Mouse (Mus musculus) urinary bladder, postnatal 4 days (tissue): ENCODE measurements around the gene Ncdn.

ENCODE experiments used
- DNase-seq, 2 experiments: peaks; one replicate each; pipeline ENCODE4 v3.0.0; 2021 to 2022; ENCODE audit warnings: low spot score in 2 of 2

The Ncdn gene

DNA sequence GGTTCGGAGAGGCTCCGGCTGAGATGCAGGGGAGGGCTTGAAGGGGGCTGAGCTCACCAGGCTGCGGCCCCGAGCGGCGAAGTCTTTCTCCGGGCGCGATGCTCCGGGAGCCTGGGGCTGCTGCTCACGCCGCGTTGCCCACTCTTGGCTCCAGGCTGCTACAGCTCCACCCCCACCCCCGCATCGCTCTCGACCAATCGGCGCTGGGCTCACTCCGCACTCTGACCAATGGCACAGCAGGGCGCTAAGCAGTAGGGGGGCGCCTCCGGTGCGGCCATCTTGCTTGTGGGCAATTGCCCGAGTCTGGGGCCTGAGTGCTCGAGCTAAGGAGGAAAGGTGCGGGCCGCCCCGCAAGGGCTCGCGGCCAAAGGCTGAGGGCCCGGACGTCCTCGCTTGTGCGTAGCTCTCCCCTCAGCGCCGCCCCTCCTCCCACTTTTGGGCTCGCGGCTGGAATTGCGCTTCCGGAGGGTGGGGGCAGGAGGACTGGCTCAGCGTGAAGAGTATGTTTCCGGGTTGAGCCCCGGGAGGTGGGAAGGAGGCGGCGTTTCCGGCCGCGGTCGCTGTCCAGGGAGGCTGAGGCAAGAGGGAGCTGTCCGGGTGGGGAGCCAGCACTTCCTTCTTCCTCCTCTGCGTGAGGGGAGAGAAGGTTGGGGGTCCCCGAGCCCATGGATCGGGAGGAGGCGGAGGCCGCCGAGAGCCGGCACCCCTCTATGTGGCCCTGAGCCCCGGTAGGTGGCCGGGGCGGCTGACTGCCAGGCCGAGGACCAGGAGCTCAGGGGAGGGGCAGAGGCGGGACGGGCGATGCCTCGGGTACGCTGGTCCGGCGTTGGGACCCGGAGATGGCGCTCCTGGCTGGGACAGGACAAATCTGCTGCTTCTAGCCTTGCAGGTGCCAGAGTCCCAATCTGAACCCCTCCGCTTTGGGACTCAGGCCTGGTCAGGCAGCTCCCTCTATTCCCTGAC lies at the start of gene Ncdn, which contains the start of gene AU040320:
Gene Ncdn, minus strand, starts transcription at position 171 of the 963 bp plus-strand sequence.
Gene AU040320, plus strand, starts transcription at position 277 of the 963 bp plus-strand sequence.
- peak; percentile 96 to 97 for DNase-seq

DNA sequence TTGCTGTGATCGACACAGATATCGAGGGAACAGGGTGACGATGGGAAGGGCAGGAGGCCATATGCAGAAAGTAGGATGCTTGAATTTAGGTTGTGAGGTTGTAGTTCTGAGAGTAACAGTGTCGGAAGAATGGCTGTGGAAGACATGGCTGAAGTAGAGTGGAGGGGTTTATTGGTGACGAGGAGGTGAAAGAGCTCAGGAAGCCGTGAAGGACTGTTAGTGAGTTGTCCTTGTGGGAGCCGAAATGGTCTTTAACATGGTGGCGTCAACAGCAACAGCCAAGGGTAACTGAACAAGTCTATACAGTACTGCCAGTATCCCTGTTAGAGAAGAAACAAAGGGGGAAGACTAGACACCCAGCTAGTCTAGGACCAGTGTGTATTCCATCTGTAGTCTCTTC lies 48.9 kb upstream of the Ncdn start:
- no peak for DNase-seq

DNA sequence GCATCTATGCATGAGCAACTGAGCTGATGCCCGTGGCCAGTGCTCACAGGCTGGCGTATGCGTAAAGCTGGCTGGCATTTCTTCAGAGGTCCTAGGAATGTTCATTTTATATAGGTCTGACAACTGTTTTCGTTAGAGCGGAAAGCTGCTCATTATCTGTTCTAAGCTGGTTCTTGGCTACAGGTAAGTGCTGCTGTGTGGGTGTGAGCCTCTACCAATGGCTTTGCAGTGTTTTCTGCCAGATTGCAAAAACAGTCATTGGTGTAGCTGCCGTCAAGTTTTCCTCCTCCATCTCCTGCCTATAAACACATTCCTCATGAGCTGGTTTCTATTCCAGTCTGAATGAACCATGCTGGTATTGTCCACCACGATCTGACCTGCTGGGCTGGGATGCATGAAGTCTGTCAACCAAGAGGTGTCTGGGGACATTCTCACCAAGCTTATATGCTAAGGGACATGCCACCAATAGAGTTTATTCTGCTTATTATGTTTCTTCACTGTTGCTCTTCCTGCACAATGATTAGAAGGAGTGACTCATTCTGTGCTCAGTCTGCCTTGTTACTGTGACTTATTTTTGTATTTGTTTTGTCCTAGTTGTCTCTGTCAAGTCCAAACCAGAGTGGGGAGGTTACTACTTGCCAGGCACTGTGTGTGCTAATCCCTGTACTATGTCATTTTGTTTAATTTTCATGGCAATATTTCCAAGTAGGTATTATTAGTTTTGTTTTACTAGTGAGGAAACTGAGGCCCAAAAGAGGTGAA lies 39.3 kb upstream of the Ncdn start:
- DNase-seq, result no peak

DNA sequence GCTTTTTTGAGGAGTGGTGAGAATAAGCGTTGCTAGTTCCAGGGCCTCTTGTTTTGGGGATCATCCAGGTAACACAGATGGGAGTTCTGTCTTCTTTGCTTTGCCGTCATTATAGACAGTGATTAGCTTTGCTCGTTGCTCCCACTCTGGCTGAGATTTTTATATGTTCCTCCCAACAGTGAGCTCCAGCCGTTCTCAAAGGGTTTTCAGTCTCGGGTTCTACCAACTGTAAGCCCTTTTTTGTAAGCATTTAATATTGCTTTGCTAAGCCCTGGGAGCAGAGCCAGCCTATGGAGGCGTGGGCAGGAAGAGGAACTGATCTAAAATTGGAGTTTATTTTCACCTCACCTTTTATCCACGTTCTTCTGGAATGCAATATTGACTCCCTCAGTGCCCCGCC lies 29.8 kb upstream of the Ncdn start:
- no peak for DNase-seq

DNA sequence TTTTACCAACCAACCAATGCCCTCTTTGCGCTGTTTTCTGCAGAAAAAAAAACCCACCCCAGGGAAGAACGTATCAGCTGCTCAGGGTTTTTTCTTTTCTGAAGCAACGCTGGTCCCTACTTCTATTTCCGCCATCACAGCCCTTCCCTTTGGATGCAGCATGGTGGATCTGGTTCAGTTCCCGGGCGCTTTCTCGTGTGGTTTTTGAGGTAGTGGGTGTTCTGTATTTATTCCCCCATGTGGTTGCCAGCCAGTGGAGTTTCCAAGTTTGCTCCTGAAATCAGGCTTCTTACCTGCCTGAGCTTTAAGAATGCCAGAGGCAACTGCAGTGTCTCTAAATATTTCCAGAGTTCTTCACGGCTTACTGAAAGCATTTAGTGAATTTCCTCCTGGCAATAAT lies 29.3 kb upstream of the Ncdn start:
- DNase-seq, result no peak

DNA sequence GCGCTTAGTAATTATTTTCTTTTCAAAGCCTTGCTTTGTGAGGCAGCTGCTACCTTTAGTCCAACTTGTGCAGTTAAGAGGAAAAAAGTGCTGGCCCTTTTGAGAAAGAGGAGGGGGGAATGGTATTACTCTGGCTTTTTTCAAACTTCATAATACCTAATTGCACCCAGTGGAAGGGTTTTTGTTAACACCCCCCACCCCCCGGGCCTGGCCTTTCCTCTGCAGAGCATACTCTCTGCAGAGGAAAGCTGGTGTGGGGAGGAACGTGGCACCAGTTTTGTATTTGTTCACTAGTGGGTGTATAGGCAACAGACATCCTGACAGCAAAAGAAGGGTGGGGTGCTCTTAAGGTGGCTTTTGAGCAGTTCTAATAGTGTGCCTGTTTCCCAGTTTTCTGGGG lies 28.6 kb upstream of the Ncdn start:
- DNase-seq, result no peak

DNA sequence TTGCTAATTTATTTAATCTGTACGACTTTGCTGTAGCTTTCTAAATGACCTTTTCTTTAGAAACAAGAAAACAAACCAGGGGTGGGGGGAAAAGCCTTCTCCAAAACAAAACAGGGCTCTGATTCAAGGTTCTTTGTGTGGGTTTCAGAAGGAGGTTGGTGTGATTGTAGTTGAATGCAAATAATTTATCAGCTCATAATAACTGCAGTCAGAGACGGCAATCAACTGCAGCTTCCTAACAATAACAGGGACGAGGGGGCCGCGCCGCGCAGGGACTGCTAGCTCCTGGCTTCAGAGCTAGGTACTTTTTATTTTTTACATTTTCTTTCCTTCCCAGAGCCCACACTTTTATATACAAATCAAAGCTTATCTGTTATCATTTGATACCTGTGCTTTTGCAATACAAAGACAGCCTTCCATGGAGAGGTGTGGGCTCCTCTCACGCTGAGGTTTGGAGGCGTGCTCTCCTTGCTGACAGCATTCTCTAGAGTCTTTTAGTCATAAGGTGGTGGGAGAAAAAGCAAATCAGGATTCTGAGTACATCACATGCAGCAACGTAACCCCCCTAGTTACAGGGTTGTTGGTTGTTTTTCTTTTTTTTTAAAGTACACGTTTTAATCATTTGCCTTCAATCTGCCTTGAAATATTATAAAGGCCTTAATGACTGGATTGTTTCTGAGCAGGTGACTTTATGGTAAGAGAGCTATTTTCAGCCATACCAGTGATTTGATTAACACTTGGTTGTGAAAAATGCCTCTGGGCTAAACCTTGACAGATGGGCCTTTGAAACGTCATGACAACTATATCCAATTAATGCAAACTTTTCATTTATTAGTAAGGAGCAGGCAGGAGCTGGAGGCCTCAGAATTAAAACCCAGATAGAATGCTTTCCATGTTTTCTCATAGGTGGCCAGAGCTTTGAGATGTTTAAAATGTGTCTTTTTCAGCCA lies 26.9 kb upstream of the Ncdn start:
- no peak for DNase-seq

DNA sequence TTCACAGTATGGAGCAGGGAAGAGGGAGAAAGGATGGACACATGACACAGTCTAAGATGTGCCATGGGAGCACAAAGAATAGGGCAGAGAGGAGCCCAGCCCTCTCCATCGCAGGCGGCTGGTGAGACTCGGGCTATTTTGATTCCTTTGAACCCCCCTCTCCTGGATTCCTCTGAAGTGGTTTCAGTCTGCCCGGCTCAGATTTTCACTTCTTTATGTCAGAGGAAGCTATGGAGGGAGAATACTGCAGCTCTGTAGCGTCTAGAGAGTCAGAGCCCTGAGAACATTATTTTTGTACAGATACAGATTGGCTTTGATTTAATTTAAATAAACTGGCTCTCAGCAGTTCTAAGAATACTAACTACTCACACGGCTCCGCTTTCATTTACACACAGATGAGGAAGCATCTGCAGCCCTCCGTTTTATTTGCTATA lies 25.9 kb upstream of the Ncdn start:
- no peak for DNase-seq

DNA sequence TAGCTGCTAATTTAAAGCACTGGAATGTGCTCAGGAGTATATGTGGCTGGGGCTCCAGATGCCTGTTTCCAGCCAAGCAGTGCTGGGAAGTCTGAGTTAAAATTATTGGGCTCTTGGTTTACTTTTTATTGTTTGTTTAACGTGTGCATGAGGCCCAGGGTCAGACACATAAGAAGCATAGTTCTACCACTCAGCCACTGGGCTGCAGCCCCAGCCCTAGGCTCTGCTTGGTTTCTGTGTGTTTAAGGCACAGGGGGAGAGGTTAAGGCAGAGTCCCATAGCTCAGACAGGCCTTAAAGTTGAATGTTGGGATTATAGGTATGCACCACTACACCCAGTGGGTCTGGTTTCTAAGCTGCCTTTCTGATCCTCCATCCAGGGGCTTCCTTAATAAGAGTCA lies 21.9 kb upstream of the Ncdn start:
- no peak for DNase-seq

DNA sequence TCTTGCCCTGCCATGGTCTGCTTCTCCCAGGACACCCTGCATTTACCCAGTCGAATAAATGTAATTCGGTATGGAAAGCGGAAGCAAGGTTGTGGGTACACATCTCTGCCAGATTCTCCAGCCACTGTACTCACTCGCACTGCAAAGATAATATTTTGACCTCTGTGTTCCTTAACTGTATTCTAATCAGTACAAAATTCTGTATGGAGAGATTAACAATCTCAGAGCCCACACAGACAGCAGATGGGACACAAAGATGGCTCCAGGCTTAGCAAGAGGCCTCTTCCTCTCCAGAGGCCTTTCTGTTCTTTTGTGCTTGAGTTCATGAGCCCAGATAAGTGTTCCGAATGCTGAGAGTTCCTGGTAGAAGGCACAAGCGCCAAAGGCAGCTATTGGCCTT lies 20.6 kb upstream of the Ncdn start:
- no peak for DNase-seq

DNA sequence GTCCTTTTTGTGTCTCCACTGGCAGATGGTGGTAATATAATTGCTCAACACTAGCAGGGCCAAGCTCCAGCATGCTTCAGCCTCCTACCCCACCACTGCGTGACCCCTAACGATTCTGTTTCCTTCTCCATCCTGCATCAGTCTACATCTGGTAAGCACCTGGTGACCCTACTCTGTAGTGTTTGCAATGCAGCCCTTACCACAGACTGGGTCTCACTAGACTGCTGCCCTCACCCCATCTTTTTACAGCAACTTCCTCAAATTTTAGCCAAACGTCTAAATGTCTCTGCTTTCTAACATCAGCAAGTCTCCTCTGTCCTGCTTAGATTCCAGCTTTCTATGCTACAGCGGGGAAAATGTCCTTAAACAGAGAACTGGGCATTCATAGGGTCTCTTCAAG lies 17.6 kb upstream of the Ncdn start:
- no peak for DNase-seq

DNA sequence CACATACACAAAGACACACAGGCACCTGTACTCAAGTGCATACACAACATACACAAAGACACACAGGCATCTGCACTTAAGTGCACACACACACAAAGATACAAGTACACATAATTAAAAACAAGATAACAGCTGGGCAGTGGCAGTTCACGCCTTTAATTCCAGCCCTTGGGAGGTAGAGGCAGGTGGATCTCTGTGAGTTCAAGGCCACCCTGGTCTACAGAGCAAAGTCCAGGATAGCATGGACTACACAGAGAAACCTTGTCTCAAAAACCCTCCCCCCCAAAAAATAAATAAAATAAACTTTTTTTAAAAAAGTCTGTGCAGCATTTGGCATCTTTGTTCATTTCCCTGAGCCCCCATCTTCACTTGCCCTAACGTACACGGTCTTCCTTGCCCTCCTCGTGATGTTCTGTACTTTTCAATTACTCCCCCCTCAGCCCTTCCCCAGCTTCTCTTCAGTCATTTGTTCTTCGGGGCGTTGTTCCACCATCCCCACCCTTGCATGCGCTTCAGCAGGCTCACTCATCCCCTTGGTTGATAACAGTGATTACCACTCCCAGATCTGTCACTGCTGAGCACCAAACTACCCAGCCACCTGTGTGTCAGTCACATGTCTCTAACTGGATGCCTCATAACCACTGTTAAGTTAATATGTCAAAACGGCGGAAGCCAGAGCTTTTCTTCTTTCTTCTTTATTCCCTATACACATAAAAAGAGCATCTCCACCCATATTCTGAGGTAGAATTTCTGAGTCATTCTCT lies 16.7 kb upstream of the Ncdn start:
- no peak for DNase-seq

DNA sequence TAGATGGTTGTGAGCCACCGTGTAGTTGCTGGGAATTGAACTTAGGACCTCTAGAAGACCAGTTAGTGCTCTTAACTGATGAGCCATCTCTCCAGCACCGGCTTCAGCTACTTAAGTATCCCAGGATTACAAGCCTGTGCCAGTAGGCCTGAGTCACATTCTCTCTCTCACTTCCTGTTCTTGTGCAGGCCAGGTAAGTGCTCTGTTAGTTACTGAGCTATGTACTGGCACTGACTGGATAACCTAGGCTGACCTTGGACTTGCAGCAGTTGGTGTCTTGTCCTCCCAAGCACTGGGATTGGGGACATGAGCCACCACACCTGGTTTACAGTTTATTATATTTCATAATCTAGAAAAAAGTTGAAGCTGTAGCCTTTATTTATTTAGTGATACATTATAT lies 10.2 kb upstream of the Ncdn start:
- no peak for DNase-seq

DNA sequence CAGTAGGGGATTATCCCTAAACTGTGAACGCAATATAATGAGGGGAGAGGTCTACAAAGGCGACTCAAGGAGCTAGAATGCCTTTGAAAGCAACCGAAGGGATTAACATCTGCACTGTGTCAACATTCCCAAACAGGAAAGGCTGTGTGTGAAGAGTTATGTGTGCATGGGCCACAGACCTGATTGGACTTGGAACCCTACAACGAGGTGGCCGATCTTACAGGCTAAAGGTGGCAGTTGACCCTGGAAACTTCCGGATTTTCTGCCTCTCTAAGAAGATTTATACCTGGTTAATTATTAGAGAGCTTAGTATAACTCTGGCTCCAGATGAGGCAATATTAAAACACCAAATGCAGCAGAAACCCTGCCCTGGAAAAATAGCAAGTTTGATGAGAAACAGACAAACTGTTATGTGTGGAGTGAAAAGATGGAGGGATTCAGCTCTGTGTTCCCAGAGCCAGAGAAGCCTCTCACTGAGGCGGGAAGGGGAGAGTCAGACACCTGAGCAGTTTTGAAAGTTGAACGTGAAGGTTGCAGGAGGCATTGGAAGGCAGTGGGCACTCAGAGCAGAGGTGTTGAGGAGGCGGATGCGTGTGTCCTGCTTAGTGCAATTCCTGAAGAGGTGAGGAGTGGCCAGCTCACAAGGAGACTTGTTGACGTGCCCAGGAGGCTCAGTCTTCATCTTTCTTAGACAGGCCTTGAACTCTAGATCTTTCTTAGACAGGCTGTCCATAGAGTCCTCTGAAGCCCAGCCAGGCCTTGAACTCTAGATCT lies 9.5 kb upstream of the Ncdn start:
- no peak for DNase-seq

DNA sequence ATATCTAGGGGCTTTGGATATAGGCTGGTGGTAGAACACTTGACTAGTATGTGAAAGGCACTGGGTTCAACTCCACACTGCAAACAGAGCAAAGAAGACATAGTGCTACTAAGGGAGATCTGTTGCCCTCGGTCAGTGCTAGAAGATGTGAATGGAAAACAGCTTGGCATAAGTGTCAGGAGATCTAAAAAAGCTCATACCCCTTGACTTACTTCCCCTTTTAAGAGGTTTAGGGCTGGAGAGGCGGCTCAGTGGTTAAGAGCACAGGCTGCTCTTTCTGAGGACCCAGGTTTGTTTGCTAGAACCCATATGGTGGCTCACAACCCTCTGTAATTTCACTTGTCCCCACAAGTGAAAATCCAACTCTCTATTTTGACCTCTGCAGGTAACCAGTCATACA lies 6.2 kb upstream of the Ncdn start:
- no peak for DNase-seq

DNA sequence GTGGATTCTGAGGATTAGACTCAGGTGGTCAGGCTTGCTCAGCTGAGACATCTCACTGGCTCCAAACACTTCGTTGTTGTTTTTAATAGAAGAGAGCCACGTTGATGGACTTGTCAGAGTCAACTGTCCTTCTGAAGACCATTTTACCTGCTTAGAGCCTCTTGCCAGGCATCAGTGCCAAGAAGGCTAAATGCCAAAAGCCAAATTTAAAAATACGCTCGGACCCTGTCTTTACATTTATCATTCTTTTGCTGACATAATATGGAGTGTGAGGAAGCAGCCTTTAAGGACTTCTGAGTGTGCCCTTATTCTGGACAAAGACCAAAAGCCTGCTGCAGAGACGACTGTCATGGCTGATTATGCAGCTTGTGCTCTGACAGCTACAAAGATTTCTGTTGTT lies 5.1 kb upstream of the Ncdn start:
- no peak for DNase-seq

DNA sequence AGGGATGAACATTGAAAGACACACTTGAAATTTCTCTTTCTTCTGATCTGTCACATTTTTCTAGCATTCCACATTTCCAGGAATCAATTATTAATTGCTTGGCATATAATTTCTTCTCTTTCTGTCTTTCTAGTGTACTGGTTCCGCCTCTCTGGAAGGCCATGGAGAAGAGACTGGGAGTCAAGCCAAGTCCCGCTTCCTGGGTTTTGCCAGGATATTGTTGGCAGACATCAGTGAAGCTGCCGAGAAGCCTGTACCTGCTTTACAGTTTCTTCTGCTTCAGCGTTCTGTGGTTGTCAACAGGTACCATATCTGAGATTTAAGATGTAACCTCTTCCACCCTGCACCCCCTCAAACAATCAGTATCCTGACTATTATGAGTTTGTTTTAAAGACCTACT lies 3.5 kb upstream of the Ncdn start:
- DNase-seq, result no peak

DNA sequence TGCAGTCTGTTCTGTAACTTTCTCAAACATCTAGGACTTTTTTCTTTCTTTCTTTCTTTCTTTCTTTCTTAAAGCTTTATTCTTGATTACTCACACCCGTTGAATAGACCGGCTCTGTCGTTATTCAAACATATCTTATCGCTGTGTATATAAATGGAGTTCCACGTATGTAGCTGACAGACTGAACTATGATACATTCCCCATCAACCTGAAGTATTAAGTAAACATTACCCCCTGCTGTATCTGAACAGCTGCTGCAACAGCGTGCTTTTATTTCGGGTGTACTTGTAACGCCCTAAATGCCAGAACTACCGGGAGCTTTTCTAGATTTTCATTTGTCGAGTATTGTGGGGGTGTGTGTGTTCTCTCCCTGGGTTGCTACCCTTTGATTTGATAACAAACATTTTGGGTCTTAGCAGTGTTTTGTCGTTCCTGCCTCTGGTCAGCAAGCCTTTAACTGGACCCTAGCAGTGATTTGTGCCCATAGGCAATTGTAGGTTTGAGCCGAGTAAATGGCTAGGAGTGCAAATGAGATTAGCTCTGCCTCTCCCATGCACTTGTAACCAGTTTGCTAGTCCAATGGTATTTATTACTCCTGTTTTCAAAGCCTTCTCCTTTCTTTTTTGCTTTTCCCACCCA lies 1.6 kb upstream of the Ncdn start:
- DNase-seq, result no peak

DNA sequence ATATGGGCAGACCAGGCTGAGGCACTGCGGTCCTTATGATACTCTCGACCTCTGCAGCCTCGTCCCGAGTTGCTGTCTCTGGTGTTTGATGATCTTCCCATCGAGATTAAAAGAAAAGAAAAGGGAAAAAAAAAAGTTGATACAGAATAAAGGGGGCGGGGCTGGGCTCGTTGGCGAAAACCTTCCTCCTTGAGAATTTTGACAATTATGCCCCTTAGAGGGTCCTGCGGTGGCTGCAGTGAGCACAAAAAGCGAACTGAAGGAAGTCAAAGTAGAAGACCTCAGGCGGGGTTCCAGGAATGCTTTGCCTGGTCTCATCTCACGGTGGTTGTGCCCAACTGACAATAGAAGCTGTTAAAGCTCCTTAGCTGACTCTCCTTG lies 983 bp upstream of the Ncdn start:
- no peak for DNase-seq
